Mouse (Mus musculus) kidney, adult 2 months (tissue): ENCODE measurements around the gene Psrc1.

Experiments
- CTCF ChIP-seq: fragments of 200-500 bp; conservative IDR thresholded peaks from 2 replicates; pipeline ENCODE4 v1.5.1; 2011; ENCODE audit warnings: low read depth, mild to moderate bottlenecking, control low read depth, low read length, moderate library complexity, mixed read lengths; ENCODE audit not compliant: insufficient read depth, insufficient read length
- POLR2A ChIP-seq: fragments of 200-500 bp; IDR thresholded peaks from one replicate; pipeline ENCODE4 v1.6.1; 2011; ENCODE audit warnings: low read depth, low read length, control low read depth

DNA sequence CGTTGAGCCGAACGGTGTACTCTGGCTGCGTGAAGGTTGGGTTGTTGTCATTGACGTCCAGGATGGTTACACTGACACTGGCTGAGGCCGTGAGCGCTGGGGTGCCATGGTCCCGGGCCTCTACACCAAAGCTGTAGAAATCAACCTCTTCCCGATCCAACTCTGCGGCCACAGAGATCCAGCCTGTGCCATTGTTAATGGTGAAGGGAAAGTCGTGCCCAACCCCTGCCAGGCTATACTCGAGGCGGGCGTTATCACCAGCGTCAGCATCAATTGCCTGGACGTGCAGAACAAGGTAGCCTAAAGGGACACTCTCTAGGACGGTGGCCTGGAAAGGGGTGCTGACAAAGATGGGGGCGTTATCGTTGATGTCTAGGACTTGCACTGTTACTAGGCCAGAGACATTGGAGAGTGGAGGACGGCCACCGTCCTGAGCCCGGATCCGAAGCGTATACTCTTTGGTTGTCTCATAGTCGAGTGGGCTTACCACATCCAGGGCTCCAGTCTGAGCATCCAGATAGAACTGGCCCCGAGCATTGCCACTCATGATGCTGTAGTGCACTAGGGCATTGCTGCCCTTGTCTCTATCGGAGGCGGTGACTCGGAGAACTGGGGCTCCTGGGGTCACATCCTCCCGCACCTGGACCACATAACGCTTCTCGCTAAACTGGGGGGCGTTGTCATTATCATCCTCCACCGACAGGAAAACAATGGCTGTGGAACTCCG is 30.2 kb downstream of the Psrc1 start:
- TF ChIP-seq CTCF (no peak), POLR2A (no peak)
